ENCODE assay signal across 8 mouse cellular contexts in the genomic region with DNA sequence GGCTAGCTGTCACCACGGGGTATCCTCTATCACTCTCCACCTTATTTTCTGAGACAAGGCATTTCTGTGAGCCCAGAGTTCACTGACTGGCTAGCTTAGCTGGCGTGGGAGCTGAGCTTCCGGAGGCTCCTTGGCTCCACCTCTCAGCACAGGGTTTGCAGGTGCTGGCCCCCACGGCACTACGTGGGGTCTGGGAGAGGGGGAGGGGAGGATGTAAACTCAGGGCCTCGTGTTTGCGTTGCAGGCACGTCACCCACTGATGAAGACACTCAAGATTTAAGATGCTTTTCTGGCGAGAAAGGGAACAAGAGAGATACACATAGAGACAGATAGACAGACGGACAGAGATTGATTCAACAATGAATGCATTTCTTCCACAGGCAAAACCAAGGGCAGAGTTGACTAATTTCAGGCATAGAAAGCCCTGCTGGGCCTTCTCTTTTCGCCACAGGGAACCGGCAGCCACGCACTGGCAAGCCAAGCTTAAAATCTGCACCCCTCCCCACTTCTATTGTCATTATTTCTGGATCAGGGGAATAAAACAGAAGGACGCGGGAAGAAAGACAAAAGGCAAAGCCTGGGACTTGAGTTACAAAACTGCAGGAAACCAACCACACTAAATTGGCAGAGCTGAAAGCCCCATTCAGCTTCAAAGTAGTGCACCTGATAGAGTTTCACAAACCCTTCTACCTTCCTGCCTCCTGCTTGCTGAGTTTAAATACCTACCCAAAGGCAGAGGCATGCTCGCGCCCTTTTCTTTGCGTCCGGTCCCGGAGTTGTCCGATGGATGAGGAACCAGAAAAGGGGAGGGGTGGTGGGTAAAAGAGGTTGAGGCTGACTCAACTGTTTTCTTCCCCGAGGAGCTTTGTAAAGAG. TPM values are rescaled to one million over a fixed set of nuclear protein-coding genes. Genes with fewer than 3 reads are reported as not detected.
DNase-seq lines count a peak whose midpoint lies in the region; ATAC-seq lines count a peak whose summit lies in the region.

No protein-coding gene starts in this region.

- WGBS in forebrain, embryonic 13.5 days: 1% methylated on average over 22 of the region's 22 CpGs
- under 1% methylated on average over 22 of the region's 22 CpGs for WGBS in midbrain, embryonic 13.5 days

- H3K27me3 ChIP-seq in forebrain, embryonic 13.5 days: no peaks in the 10 kb centered on the region
- H3K27me3 ChIP-seq in midbrain, embryonic 13.5 days: peaks cover 13% of the 10 kb centered on the region; the same call in 1 of the 2 replicates

- H3K9ac ChIP-seq in forebrain, embryonic 13.5 days: peak overlapping the region; percentile 50; the same call in 1 of the 2 replicates
- peak overlapping the region; percentile 40 for H3K9ac ChIP-seq in midbrain, embryonic 13.5 days (replicated peaks)

- peak overlapping the region; percentile 59 for H3K4me2 ChIP-seq in forebrain, embryonic 13.5 days
- H3K4me2 ChIP-seq in midbrain, embryonic 13.5 days (replicated peaks): peak overlapping the region; percentile 50

- ATAC-seq in forebrain, embryonic 13.5 days: peak; percentile 69
- peak; percentile 77 for ATAC-seq in midbrain, embryonic 13.5 days

- peaks cover 19% of the 10 kb centered on the region for H3K4me1 ChIP-seq in forebrain, embryonic 13.5 days
- H3K4me1 ChIP-seq in midbrain, embryonic 13.5 days (replicated peaks): peaks cover 21% of the 10 kb centered on the region

- no peaks in the 10 kb centered on the region for H3K36me3 ChIP-seq in forebrain, embryonic 13.5 days (ENCODE audit: poor library complexity, severe bottlenecking)
- no peaks in the 10 kb centered on the region for H3K36me3 ChIP-seq in midbrain, embryonic 13.5 days

- H3K4me3 ChIP-seq in forebrain, embryonic 13.5 days: peak overlapping the region; percentile 20
- peak overlapping the region; percentile 26 for H3K4me3 ChIP-seq in midbrain, embryonic 13.5 days (replicated peaks)

- 0 out of 2 replicates have a peak overlapping the region, but pooled peaks have one; percentile 2 for H3K27ac ChIP-seq in forebrain, embryonic 13.5 days
- H3K27ac ChIP-seq in midbrain, embryonic 13.5 days: no peak overlapping the region

- peak; percentile 41 to 50 for DNase-seq in cerebellum, postnatal 10 days
- no peak for DNase-seq in cerebellum, adult 9-10 months
- peak; percentile 47 for DNase-seq in CD4-positive, CD25-positive, alpha-beta regulatory T cell, adult 2 months (ENCODE audit: low read depth, low spot score)
- DNase-seq in adrenal gland, postnatal 36 days: no peak
- no peak for DNase-seq in adrenal gland, adult 8-10 months
- DNase-seq in layer of hippocampus, postnatal 36 days: no peak

- no peaks in the 10 kb centered on the region for H3K9me3 ChIP-seq in forebrain, embryonic 13.5 days (replicated peaks)
- no peaks in the 10 kb centered on the region for H3K9me3 ChIP-seq in midbrain, embryonic 13.5 days

RNA-seq across cellular contexts. Expression of gene Atad1, which starts 12.9 kb away (rescaled TPM):
- 102 and 112 TPM in 2 replicates for polyA plus RNA-seq in forebrain, embryonic 13.5 days (2015; fragmentation: Nextera tagmentation; extraction: Ambion mirVana)
- polyA plus RNA-seq in midbrain, embryonic 13.5 days (2015; fragmentation: Nextera tagmentation; extraction: Ambion mirVana): 115 and 133 TPM in 2 replicates
- total RNA-seq in adrenal gland, postnatal 36 days (2021): 10 to 100 TPM; 66.0 to 88.3 TPM
- 10 to 100 TPM; 75.4 to 88.7 (median 82.5) TPM for total RNA-seq in adrenal gland, adult 8-10 months (2022)
- total RNA-seq in layer of hippocampus, postnatal 36 days (2021): 100 to 1,000 TPM in 1 of 2 experiments, 10 to 100 TPM in 1; 96.8 to 101 TPM

RNA-seq across cellular contexts. Expression of gene Pten, which starts 30.6 kb away (rescaled TPM):
- 10.9 and 12.3 TPM in 2 replicates for polyA plus RNA-seq in forebrain, embryonic 13.5 days (2015; fragmentation: Nextera tagmentation; extraction: Ambion mirVana)
- polyA plus RNA-seq in midbrain, embryonic 13.5 days (2015; fragmentation: Nextera tagmentation; extraction: Ambion mirVana): 11.1 and 11.7 TPM in 2 replicates
- 10 to 100 TPM; 73.4 to 83.9 TPM for total RNA-seq in adrenal gland, postnatal 36 days (2021)
- 10 to 100 TPM; 65.2 to 83.9 (median 75.7) TPM for total RNA-seq in adrenal gland, adult 8-10 months (2022)
- total RNA-seq in layer of hippocampus, postnatal 36 days (2021): 100 to 1,000 TPM; 120 to 127 TPM

Comparison
In these comparisons a context has a peak if more than half of its experiments do, and no peak if none do; other contexts are left out.
1. DNase-seq: peak in cerebellum, postnatal 10 days (2 of 2) and CD4-positive, CD25-positive, alpha-beta regulatory T cell, adult 2 months (single experiment); none in cerebellum, adult 9-10 months (single experiment), adrenal gland, postnatal 36 days (0 of 2), adrenal gland, adult 8-10 months (single experiment) and layer of hippocampus, postnatal 36 days (0 of 2).